In genomic region chr12:50624175-50624574, GRCm38 (mm10) we compare ENCODE assay signal across 25 mouse cellular contexts. TPM values are rescaled to one million over a fixed set of nuclear protein-coding genes. Genes with fewer than 3 reads are reported as not detected.
DNase-seq lines count a peak whose midpoint lies in the region; ATAC-seq and TF ChIP-seq lines count a peak whose summit lies in the region.
"Had no signal": no experiment of that assay in that cellular context is flagged by ENCODE, and none has a peak within 500 bp of the region (broad histone marks: within the 10 kb centered on the region; RNA-seq: fewer than 3 reads in every experiment).

No protein-coding gene starts in this region.

- no peak overlapping the region for H3K4me3 ChIP-seq in forebrain, embryonic 13.5 days
- no peak overlapping the region for H3K4me3 ChIP-seq in forebrain, embryonic 12.5 days (replicated peaks)
- H3K4me3 ChIP-seq in heart, embryonic 14.5 days (ENCODE audit: control insufficient read depth in 1 of 2, insufficient read depth in 1 of 2, low read depth in 1 of 2, low read length in 2 of 2): no peak overlapping the region
- no peak overlapping the region for H3K4me3 ChIP-seq in liver, adult 2 months (ENCODE audit: insufficient read depth, low read depth, low read length)
- no peak overlapping the region for H3K4me3 ChIP-seq in liver, embryonic 11.5 days (ENCODE audit: low read depth, low read length)
- H3K4me3 ChIP-seq: embryonic facial prominence, embryonic 15.5 days; hindbrain, embryonic 12.5 days; left cerebral cortex, adult 2 months; midbrain, embryonic 15.5 days; myocyte had no signal

- no peak overlapping the region for H3K27ac ChIP-seq in forebrain, embryonic 13.5 days
- no peak overlapping the region for H3K27ac ChIP-seq in forebrain, embryonic 12.5 days
- no peak overlapping the region for H3K27ac ChIP-seq in heart, embryonic 14.5 days (replicated peaks in 1 of 2; ENCODE audit: control insufficient read depth in 1 of 2, insufficient read depth in 1 of 2, low read depth in 2 of 2, low read length in 2 of 2)
- no peak overlapping the region for H3K27ac ChIP-seq in liver, adult 2 months (replicated peaks; ENCODE audit: insufficient read depth, low read depth, low read length)
- no peak overlapping the region for H3K27ac ChIP-seq in liver, embryonic 11.5 days (ENCODE audit: low read depth, low read length)
- H3K27ac ChIP-seq: embryonic facial prominence, embryonic 15.5 days; hindbrain, embryonic 12.5 days; left cerebral cortex, adult 2 months; midbrain, embryonic 15.5 days; stomach, postnatal 0 days had no signal

- H3K79me2 ChIP-seq in liver, adult 2 months (ENCODE audit: control insufficient read depth, insufficient read depth, low read length): no peaks in the 10 kb centered on the region

- WGBS in forebrain, embryonic 13.5 days: 33% methylated on average over 4 of the region's 4 CpGs
- WGBS in forebrain, embryonic 12.5 days: 58% methylated on average over 4 of the region's 4 CpGs
- WGBS in heart, embryonic 14.5 days: 14% methylated on average over 4 of the region's 4 CpGs
- 24% methylated on average over 4 of the region's 4 CpGs for whole genome bisulfite sequencing in liver, adult 2 months
- 59% methylated on average over 4 of the region's 4 CpGs for WGBS in liver, embryonic 11.5 days

- TF ChIP-seq POLR2A in liver, adult 2 months (IDR thresholded peaks at IDR 0.05; ENCODE audit: extremely low read depth, insufficient read depth, low read length): no peak

- peaks cover 16% of the 10 kb centered on the region for H3K4me1 ChIP-seq in forebrain, embryonic 13.5 days
- no peaks in the 10 kb centered on the region for H3K4me1 ChIP-seq in forebrain, embryonic 12.5 days
- no peaks in the 10 kb centered on the region for H3K4me1 ChIP-seq in heart, embryonic 14.5 days (ENCODE audit: control insufficient read depth in 2 of 2, insufficient read depth in 2 of 2, low read length in 2 of 2)
- no peaks in the 10 kb centered on the region for H3K4me1 ChIP-seq in liver, adult 2 months (ENCODE audit: control insufficient read depth, insufficient read depth, low read length)
- no peaks in the 10 kb centered on the region for H3K4me1 ChIP-seq in liver, embryonic 11.5 days (replicated peaks; ENCODE audit: control insufficient read depth, insufficient read depth, low read length)
- H3K4me1 ChIP-seq: embryonic facial prominence, embryonic 15.5 days; hindbrain, embryonic 12.5 days; midbrain, embryonic 15.5 days had no signal

- no peak for DNase-seq in heart, adult 11 months
- DNase-seq in liver, adult 2 months (ENCODE audit: extremely low read depth, low read depth, low spot score): peak; percentile 1
- no peak for DNase-seq in liver, embryonic 11.5 days (ENCODE audit: low spot score)
- DNase-seq in right cerebral cortex, postnatal 10 days (ENCODE audit: low spot score in 2 of 2): no peak
- no peak for DNase-seq in cerebellum, postnatal 25 days
- DNase-seq: adrenal gland, postnatal 14 days; cerebellum, adult 11-12 months; cerebellum, postnatal 36 days; kidney, adult 8-10 months; kidney, postnatal 14 days; left cerebral cortex, postnatal 4 days; liver; retina, postnatal 1 day; right cerebral cortex, postnatal 4 days had no signal

- peak overlapping the region; percentile 17; the same call in 1 of the 2 replicates for H3K4me2 ChIP-seq in forebrain, embryonic 13.5 days
- H3K4me2 ChIP-seq in forebrain, embryonic 12.5 days: no peak overlapping the region
- peak overlapping the region; percentile 31 for H3K4me2 ChIP-seq in heart, embryonic 14.5 days (ENCODE audit: low read length)
- no peak overlapping the region for H3K4me2 ChIP-seq in liver, embryonic 11.5 days
- H3K4me2 ChIP-seq: embryonic facial prominence, embryonic 15.5 days; hindbrain, embryonic 12.5 days; midbrain, embryonic 15.5 days had no signal

- H3K27me3 ChIP-seq in forebrain, embryonic 13.5 days: no peaks in the 10 kb centered on the region
- H3K27me3 ChIP-seq in forebrain, embryonic 12.5 days: no peaks in the 10 kb centered on the region
- H3K27me3 ChIP-seq in heart, embryonic 14.5 days (ENCODE audit: control insufficient read depth, insufficient read depth, low read length): no peaks in the 10 kb centered on the region
- H3K27me3 ChIP-seq in liver, adult 2 months (ENCODE audit: control insufficient read depth, insufficient read depth, low read length): no peaks in the 10 kb centered on the region
- no peaks in the 10 kb centered on the region for H3K27me3 ChIP-seq in liver, embryonic 11.5 days (replicated peaks; ENCODE audit: control insufficient read depth, insufficient read depth, low read length)
- H3K27me3 ChIP-seq: embryonic facial prominence, embryonic 15.5 days; hindbrain, embryonic 12.5 days; midbrain, embryonic 15.5 days had no signal

- TF ChIP-seq CTCF in liver, adult 2 months (IDR thresholded peaks at IDR 0.05; ENCODE audit: low read depth, low read length): no peak

- H3K36me3 ChIP-seq in forebrain, embryonic 13.5 days (ENCODE audit: poor library complexity, severe bottlenecking): no peaks in the 10 kb centered on the region
- no peaks in the 10 kb centered on the region for H3K36me3 ChIP-seq in forebrain, embryonic 12.5 days (replicated peaks)
- no peaks in the 10 kb centered on the region for H3K36me3 ChIP-seq in heart, embryonic 14.5 days (ENCODE audit: control insufficient read depth, insufficient read depth, low read length)
- H3K36me3 ChIP-seq in liver, adult 2 months (ENCODE audit: control insufficient read depth, insufficient read depth, low read length): no peaks in the 10 kb centered on the region
- no peaks in the 10 kb centered on the region for H3K36me3 ChIP-seq in liver, embryonic 11.5 days (ENCODE audit: control insufficient read depth, insufficient read depth, low read length)
- H3K36me3 ChIP-seq: embryonic facial prominence, embryonic 15.5 days; hindbrain, embryonic 12.5 days; midbrain, embryonic 15.5 days had no signal

- no peaks in the 10 kb centered on the region for H3K9me3 ChIP-seq in forebrain, embryonic 13.5 days (replicated peaks)
- H3K9me3 ChIP-seq in forebrain, embryonic 12.5 days: no peaks in the 10 kb centered on the region
- H3K9me3 ChIP-seq in heart, embryonic 14.5 days (ENCODE audit: control insufficient read depth, low read length): no peaks in the 10 kb centered on the region
- no peaks in the 10 kb centered on the region for H3K9me3 ChIP-seq in liver, embryonic 11.5 days (ENCODE audit: control insufficient read depth, low read length)
- H3K9me3 ChIP-seq: embryonic facial prominence, embryonic 15.5 days; hindbrain, embryonic 12.5 days; midbrain, embryonic 15.5 days had no signal

- H3K9ac ChIP-seq in forebrain, embryonic 13.5 days: no peak overlapping the region
- H3K9ac ChIP-seq in forebrain, embryonic 12.5 days: no peak overlapping the region
- no peak overlapping the region for H3K9ac ChIP-seq in heart, embryonic 14.5 days (ENCODE audit: low read length)
- no peak overlapping the region for H3K9ac ChIP-seq in liver, adult 2 months (ENCODE audit: low read depth, low read length)
- H3K9ac ChIP-seq in liver, embryonic 11.5 days (ENCODE audit: low read depth, low read length): no peak overlapping the region
- H3K9ac ChIP-seq: embryonic facial prominence, embryonic 15.5 days; hindbrain, embryonic 12.5 days; midbrain, embryonic 15.5 days had no signal

- ATAC-seq in forebrain, embryonic 13.5 days: peak; percentile 57; the same call in 1 of the 2 replicates
- ATAC-seq in forebrain, embryonic 12.5 days (ENCODE audit: low FRiP score): no peak
- no peak for ATAC-seq in heart, embryonic 14.5 days (ENCODE audit: insufficient number of reproducible peaks, insufficient read depth, low FRiP score, low read depth)
- ATAC-seq in liver, embryonic 11.5 days (replicated peaks; ENCODE audit: low FRiP score): no peak
- ATAC-seq: activated CD4-positive, CD25-positive, alpha-beta regulatory T cell, adult 4 months; midbrain, embryonic 15.5 days had no signal

RNA-seq across cellular contexts. Expression of gene Prkd1, which starts 24.7 kb away (rescaled TPM):
- polyA plus RNA-seq in forebrain, embryonic 13.5 days (2015; fragmentation: Nextera tagmentation; extraction: Ambion mirVana): 6.4 and 7.6 TPM in 2 replicates
- 8.2 and 8.7 TPM in 2 replicates for polyA plus RNA-seq in forebrain, embryonic 12.5 days (2016; fragmentation: Nextera tagmentation; extraction: Ambion mirVana)
- 6.8 and 7.2 TPM in 2 replicates for polyA plus RNA-seq in heart, embryonic 14.5 days (2014; fragmentation: Nextera tagmentation; extraction: Ambion mirVana)
- 0.09 and 0.20 TPM in 2 replicates for total RNA-seq in liver, adult 2 months (2014; rRNA removed)
- polyA plus RNA-seq in liver, adult 2 months (2012; rRNA removed): 0.04 TPM in 2 replicates
- 2.6 and 2.9 TPM in 2 replicates for polyA plus RNA-seq in liver, embryonic 11.5 days (2014; fragmentation: Nextera tagmentation; extraction: Ambion mirVana)
- total RNA-seq: megakaryocyte-erythroid progenitor cell, adult 5-6 weeks had no signal
- polyA plus RNA-seq: activated CD4-positive, CD25-positive, alpha-beta regulatory T cell, adult 4 months had no signal

Comparison
In these comparisons a context has a peak if more than half of its experiments do, and no peak if none do; other contexts are left out.
1. H3K4me2 ChIP-seq: peak in forebrain, embryonic 13.5 days (single experiment) and heart, embryonic 14.5 days (single experiment); none in forebrain, embryonic 12.5 days (single experiment) and liver, embryonic 11.5 days (single experiment).